Mouse (Mus musculus) gastrocnemius, adult 8-10 months (tissue): ENCODE measurements around the gene Tmem198. TPM values are rescaled to one million over a fixed set of nuclear protein-coding genes. Genes with fewer than 3 reads are reported as not detected.

ENCODE experiments used
- DNase-seq, 2 experiments: peaks; one replicate each; pipeline ENCODE4 v3.0.0; 2022; ENCODE audit warnings: low spot score in 2 of 2
- total RNA-seq, 4 experiments: library from RNA; stranded (reverse); gene quantifications; 2 replicates each; pipeline ENCODE4 v1.2.4; 2022

Gene Tmem198
- total RNA-seq, 4 experiments from 2014 or later = not detected

- DNase-seq = no peak
Measured at GRCm38 (mm10) chr1:75487405-75488161, 8.3 kb downstream of the Tmem198 start.

GRCm38 (mm10) chr1:75490785-75491551 is 11.6 kb downstream of the Tmem198 start:
- DNase-seq = no peak

DNA sequence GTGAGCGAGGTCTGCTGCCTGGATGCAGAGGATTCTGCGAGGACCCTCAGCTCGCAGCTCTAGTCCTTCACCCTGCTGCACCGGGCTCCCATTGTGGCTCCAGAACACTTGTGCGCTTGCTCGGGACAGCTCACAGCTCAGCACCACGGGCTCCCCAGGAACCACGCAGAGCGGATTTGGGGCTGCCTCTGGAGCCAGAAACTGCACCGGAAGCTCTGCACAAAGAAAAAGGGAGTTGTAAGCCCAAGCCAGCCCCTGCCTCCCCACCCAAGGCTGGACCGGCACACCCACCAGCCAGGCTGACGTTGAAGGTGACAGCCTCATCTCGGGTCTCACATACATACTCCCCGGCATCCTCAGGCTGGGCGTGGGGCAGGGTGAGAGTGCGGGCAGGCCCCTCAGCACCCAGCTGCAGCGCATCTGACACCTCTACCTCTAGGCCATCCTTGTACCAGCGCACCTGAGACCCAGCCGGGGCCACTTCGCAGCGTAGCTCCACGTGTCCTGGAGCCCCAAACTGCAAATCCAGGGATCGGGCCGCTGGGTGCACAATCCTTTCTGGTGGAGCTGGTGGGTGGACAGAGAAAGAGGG is 13.3 kb downstream of the Tmem198 start:
- no peak for DNase-seq

- no peak for DNase-seq
Measured at GRCm38 (mm10) chr1:75494878-75495548, 15.7 kb downstream of the Tmem198 start.

DNA sequence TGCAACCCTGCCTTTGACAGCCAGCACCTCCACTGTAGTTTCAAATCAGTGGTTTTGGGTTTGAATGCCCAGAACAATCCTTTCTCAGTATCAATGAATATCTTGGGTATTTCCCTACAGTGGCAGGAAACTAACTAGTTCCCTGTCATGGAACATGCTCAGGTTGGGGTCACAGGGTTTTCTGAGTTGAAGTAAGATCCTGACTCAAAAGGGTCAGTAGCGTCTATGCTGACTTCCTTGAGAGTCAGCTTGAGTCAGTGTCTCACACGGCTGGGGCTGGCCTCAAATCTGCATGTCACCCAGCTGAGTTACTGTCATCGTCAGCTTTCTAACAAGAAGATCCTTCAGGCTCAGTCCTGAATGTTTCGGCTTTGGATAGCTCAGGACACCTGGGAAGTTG is 19.6 kb downstream of the Tmem198 start:
- no peak for DNase-seq

- DNase-seq = no peak
Measured at GRCm38 (mm10) chr1:75499441-75499840, 20.1 kb downstream of the Tmem198 start.

GRCm38 (mm10) chr1:75501905-75502304 is 22.6 kb downstream of the Tmem198 start:
- no peak for DNase-seq

DNA sequence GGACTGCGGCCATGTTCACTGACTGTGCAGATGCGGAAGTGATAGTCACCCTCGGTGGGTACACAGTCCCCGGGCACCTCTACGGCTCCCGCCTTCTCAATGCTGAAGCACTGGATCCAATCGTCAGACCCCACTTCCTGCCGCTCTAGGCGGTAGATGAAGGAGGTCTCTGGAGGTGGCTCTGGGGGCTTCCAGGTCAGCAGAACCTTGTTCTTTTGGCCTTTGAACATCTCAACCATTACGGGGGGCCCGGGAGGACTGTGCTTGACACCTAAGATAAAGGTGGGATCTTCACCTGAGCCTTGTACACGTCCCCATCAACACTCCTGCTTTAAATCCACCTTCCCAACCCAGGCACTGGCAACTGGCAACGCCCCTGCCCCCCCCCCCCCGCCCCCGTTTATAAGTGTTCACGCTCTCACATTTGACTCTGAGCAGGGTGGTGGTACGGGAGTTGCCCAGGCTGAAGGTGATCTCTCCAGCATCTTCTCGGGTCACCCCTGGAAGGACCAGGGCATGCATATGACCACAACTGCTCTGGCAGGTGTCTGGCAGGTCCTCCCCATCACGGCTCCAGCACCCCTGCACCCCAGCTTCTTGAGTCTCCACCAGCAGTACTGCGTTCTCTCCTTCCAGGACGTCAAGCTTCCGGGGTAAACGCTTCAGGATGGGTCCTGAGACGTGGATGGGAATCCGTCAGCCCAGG is 23.8 kb downstream of the Tmem198 start:
- no peak for DNase-seq

DNA sequence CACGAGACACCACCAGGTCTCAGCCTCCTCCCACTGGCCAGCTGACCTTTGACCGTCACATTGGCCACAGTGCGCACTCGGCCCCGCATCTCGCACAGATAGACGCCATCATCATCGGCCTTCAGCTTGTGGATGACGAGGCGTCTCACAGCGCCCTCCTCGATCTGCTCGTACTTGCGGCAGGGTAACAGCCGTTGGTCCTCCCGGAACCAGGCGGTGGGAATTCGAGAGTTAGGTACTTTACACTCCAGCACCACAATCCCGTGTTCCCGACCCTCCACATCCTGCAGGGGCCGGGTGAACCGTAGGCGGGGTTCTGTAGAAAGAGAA is 24.3 kb downstream of the Tmem198 start:
- DNase-seq = no peak

- DNase-seq = no peak
Measured at GRCm38 (mm10) chr1:75504256-75505045, 25.1 kb downstream of the Tmem198 start.

DNA sequence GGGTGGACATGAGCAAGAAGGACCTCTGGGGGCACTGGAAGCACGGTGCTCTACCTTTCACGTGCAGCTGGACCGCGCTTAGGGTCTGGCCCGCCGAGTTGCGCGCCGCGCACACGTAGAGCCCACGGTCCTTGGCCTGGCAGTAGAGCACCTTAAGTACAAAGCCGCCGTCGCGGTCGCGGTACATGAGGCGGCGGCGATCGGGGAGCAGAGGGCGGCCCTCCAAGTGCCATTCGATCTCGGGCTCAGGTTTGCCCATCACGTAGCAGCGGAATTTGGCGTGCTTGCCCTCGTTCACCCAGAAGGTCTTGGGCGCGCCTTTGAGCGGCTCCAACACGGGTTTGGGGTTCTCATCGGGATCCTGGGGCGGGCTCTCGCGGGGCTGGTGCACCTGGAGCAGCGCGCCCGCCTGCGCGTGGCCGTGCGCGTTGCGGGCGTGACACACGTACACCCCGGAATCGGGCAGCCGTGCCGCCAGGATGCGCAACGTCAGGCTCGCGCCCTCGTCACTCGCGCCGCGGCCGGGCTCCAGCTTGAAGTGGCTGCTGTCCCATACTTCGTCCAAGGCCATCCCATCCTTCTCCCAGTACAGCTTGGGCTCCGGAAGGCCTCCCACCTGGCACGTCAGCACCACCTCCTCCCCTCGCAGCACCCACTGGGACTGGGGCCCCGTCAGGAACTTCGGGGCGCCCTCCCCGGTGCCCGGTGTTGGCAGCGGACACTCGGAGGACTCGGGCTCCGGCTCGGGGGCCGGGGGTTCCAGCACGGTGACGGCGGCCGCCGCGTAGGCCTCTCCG is 26.0 kb downstream of the Tmem198 start:
- DNase-seq = peak; percentile 52 to 68

DNA sequence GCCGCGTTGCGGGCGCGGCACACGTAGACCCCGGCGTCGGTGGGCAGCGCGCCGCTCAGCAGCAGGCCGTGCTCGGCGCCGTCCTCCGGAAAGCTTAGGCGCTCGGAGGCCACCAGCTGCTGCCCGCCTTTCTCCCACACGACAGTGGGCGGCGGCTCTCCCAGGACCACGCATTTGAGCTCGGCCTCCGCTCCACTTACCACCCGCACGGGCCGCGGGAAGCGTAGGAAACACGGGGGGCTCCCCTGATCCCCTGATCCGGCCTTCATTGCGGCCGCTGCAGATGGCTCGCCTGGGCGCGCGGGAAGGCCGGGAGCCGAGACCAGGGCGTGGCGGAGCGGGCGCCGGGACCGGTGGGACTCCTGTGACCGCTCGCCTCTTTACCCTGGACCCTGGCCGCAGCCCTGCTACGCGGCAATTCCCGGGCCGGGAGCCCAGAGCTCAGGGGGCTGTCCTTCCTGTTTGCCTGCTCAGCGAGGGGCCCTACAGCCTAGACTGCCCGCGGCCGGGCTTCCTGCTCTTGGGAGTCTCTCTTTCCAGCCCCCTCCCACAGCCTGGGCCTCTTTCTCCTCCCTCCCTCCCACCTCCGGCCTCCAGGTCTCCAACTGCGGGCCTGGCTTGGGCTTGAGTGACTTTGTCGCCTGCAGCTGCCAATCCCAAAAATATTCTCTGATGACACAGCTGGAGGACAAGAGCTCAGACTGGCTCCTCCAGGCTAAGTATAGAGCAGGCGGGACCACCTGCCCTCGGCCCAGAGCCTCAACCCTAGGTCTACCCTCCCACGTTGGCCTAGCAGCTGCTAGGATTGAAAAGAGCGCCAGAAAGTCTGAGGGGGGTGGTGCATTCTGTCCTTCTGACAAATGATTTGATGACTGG is 26.9 kb downstream of the Tmem198 start, which contains the start of gene Obsl1:
TSS of gene Obsl1 (minus strand) at position 497 of the 876 bp plus-strand sequence.
- DNase-seq = peak; percentile 32 to 63

DNA sequence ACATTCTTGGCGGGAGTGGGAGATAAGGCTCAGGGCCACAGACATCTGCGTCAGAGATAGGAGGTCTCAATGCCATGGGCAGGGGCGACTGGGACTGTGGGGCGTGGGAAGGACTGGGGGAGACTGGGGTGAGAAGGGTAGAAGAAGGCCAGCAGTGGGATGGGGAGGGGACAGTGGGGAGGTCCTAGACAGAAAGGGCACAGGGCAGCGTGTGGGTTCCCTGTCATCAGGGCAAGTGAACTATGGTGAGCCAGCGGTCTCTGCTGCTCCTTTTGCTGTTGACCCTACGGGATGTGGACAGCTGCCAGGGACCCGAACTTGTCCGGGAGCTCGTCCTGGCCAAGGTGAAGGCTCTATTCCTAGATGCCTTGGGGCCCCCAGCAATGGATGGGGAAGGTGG is 27.7 kb downstream of the Tmem198 start, which contains the start of gene Inha:
TSS of gene Inha (plus strand) at position 72 of the 400 bp plus-strand sequence.
- DNase-seq = no peak

DNA sequence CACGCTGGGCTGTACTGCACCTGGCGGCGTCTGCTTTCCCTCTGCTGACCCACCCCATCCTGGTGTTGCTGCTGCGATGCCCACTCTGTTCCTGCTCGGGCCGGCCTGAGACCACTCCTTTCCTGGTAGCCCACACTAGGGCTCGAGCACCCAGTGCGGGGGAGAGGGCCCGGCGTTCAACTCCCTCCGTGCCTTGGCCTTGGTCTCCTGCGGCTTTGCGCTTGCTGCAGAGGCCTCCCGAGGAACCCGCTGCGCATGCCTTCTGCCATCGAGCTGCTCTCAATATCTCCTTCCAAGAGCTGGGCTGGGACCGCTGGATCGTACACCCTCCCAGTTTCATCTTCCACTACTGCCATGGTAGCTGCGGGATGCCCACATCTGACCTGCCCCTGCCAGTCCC is 30.3 kb downstream of the Tmem198 start:
- DNase-seq = no peak

DNA sequence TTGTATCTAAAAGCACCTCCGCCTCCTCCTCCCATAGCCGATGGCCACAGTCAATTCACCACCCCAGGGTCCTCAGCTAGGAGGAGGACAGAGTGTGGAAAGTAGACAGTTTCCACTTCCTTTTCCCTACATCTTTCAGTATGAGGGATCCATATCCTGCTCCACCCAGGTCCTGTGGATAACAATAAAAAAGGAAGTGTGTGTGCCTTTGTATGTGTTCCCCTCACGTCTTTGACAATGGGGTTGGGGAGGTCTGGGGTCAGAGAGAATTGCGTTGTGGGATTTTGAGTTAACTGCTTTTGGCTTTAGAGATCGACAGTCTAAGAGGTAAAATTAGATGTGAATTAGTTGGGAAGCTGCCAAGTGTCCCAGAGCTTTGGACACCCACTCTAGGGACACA is 30.8 kb downstream of the Tmem198 start:
- no peak for DNase-seq

- DNase-seq = no peak
Measured at GRCm38 (mm10) chr1:75511437-75512210, 32.3 kb downstream of the Tmem198 start.

GRCm38 (mm10) chr1:75512550-75512949 is 33.2 kb downstream of the Tmem198 start:
- no peak for DNase-seq
